Mouse (Mus musculus) spleen, postnatal 36 days (tissue): ENCODE measurements around the gene Olfr616.
"Not testable (repeated sequence)": the region's sequence is repeated elsewhere in the genome, so short reads cannot be mapped to it uniquely, and the experiment has no call there.

Source experiments
- DNase-seq, 2 experiments: peaks; one replicate each; pipeline ENCODE4 v3.0.0; 2022; ENCODE audit warnings: low spot score in 2 of 2, mixed read lengths in 1 of 2

The Olfr616 gene

GRCm38 (mm10) chr7:103569043-103569442, at the start of gene Olfr616:
Gene Olfr616 (minus strand): TSS chr7:103569143.
- no peak for DNase-seq

GRCm38 (mm10) chr7:103612434-103612833, 43.5 kb upstream of the Olfr616 start, which contains the start of gene Olfr620:
Gene Olfr620 (minus strand): TSS chr7:103612534.
- no peak for DNase-seq

DNA sequence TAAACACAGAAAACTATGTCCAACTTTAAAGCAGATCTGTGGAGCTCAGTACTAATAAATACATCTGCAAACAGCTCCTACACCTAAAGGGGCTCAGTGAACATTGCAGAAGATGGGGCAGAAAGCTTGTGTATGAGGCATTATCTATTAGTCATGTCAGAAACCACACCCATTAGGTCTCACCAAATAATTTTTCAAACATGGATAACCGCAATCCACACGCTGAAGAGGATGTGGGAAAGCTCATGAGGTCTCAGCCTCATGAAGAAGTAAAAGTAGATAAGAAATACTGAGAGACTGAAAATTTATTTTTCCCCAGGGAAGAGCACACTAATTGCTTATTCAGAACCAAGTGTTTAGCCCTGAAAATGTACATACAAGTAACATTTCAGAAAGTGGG, 38.5 kb upstream of the Olfr616 start:
- no peak for DNase-seq

GRCm38 (mm10) chr7:103600275-103600674, 31.3 kb upstream of the Olfr616 start, which contains the start of gene Olfr619:
Gene Olfr619 (plus strand): TSS chr7:103600575.
- no peak for DNase-seq

DNA sequence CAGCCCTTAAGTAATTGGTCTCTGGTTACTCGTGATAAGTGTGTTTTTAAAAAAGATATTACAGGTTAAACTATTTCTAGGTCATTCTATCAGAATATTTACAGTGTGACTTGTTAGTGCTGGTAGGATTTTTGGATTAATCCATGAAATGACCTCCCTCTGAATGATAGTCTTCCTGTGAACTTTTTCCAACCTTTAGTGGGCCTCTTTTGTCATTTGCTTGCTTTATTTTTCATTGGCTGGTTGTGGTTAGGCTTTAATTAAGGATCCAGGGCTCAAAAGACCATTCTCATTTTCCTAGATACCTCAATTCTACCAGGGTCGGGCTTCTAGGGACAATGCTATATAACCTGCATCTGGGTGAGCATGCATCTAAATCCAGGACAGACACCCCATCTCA, 20.9 kb upstream of the Olfr616 start, which contains the start of gene Olfr618:
Gene Olfr618 (plus strand): TSS at position 301 of the 400 bp plus-strand sequence.
- DNase-seq, result no peak

GRCm38 (mm10) chr7:103572761-103573160, 3.8 kb upstream of the Olfr616 start, which contains the start of gene Olfr617:
Gene Olfr617 (plus strand): TSS chr7:103573061.
- DNase-seq, result no peak

- no peak for DNase-seq
These were observed 13.2 kb downstream of the Olfr616 start, which contains the start of gene Olfr615 for GRCm38 (mm10) chr7:103555779-103556178. Gene Olfr615 (plus strand): TSS chr7:103556079.

DNA sequence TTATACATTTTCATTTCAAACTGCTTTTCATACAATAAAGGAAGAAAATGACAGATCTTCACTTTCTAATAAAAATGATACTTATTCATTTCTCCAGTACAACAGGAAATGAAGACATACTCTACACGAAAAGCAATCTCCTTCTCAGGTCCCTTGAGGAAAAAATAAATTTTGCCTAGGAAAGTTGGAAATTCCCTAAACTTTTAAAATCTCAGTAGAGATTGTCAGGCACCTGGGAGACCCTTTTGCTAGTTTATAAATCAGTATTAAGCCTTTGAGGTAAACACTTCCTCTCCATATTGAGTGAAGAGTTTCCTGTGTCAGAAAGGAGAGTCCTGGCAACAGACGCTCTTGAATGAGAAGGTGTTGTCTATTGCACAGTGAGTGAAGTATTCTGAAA, 21.2 kb downstream of the Olfr616 start, which contains the start of gene Olfr613:
Gene Olfr613 (plus strand): TSS at position 301 of the 400 bp plus-strand sequence.
- no peak for DNase-seq

DNA sequence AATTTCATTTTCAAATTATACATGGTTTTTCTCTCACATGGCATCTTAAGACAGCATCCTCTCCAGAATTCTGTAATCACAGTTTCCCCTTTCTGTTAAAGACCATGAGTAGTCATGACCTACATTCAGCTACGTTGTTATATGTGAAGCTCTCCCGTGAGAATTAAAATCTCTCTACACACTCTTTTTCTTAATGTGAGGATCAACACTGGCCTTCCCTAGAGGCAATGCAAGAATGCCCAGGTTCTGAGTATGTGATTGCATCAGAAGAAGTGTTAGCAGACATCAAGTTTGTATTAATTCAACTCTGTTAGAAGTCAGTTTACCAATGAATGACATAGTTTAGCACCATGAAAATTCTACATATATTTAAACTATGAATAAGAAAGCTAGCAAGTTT, 26.3 kb downstream of the Olfr616 start, which contains the start of gene Olfr612:
Gene Olfr612 (minus strand): TSS at position 101 of the 400 bp plus-strand sequence.
- DNase-seq, result not testable (repeated sequence)

DNA sequence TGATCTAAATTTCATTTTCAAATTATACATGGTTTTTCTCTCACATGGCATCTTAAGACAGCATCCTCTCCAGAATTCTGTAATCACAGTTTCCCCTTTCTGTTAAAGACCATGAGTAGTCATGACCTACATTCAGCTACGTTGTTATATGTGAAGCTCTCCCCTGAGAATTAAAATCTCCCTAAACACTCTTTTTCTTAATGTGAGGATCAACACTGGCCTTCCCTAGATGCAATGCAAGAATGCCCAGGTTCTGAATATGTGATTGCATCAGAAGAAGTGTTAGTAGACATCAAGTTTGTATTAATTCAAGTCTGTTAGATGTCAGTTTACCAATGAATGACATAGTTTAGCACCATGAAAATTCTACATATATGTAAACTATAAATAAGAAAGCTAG, 48.2 kb downstream of the Olfr616 start, which contains the start of gene Olfr611:
Gene Olfr611 (minus strand): TSS at position 101 of the 400 bp plus-strand sequence.
- DNase-seq, result not testable (repeated sequence)
